Comparison of ENCODE assay signal across 9 mouse cellular contexts in genomic region chr13:112998427-112999201, GRCm38 (mm10). TPM values are rescaled to one million over a fixed set of nuclear protein-coding genes. Genes with fewer than 3 reads are reported as not detected.
A peak's percentile ranks its signal among the peaks of the same experiment; 100 is the strongest.
DNase-seq lines count a peak whose midpoint lies in the region; ATAC-seq and TF ChIP-seq lines count a peak whose summit lies in the region.
"Had no signal": no experiment of that assay in that cellular context is flagged by ENCODE, and none has a peak within 500 bp of the region (broad histone marks: within the 10 kb centered on the region; RNA-seq: fewer than 3 reads in every experiment).

No protein-coding gene starts in this region.

- peak overlapping the region; percentile 98 for H3K4me2 ChIP-seq in heart, embryonic 12.5 days

- H3K27me3 ChIP-seq in heart, embryonic 12.5 days (replicated peaks) = peaks cover 69% of the 10 kb centered on the region
- peaks cover 22% of the 10 kb centered on the region for H3K27me3 ChIP-seq in small intestine, adult 2 months (ENCODE audit: control insufficient read depth, insufficient read depth, low read length)

- no peak for TF ChIP-seq CTCF in small intestine, adult 2 months (IDR thresholded peaks at IDR 0.05; ENCODE audit: extremely low read depth, insufficient read length, insufficient replicate concordance, low read depth, low read length)

- peak overlapping the region; percentile 67 for H3K9ac ChIP-seq in heart, embryonic 12.5 days

- H3K27ac ChIP-seq in heart, embryonic 12.5 days (ENCODE audit: poor library complexity, severe bottlenecking) = no peak overlapping the region
- H3K27ac ChIP-seq in small intestine, adult 2 months (ENCODE audit: insufficient read depth, low read depth, low read length) = no peak overlapping the region

- ATAC-seq in cerebellum, adult (ENCODE audit: insufficient number of reproducible peaks, low FRiP score, low TSS enrichment) = peak; percentile 43; the same call in 1 of the 2 replicates
- no peak for ATAC-seq in heart, embryonic 12.5 days (ENCODE audit: insufficient number of reproducible peaks, low FRiP score)
- peak; percentile 40 for ATAC-seq in megakaryocyte progenitor cell, adult 5-6 weeks (replicated peaks; ENCODE audit: poor library complexity)

- peaks cover 15% of the 10 kb centered on the region for H3K4me1 ChIP-seq in heart, embryonic 12.5 days (replicated peaks)
- H3K4me1 ChIP-seq in small intestine, adult 2 months (ENCODE audit: control insufficient read depth, insufficient read depth, insufficient read length, low read length) = peaks cover 11% of the 10 kb centered on the region

- H3K4me3 ChIP-seq in heart, embryonic 12.5 days = peak overlapping the region; percentile 57
- peak overlapping the region; percentile 44 for H3K4me3 ChIP-seq in small intestine, adult 2 months (ENCODE audit: low read depth, low read length)

- DNase-seq in cerebellum, adult 8-10 months = no peak
- peak; percentile 16 to 59 for DNase-seq in urinary bladder, adult 18-20 months (ENCODE audit: low spot score in 2 of 2)
- no peak for DNase-seq in urinary bladder, postnatal 4 days (ENCODE audit: low spot score in 2 of 2)
- DNase-seq in left cerebral cortex, adult 11 months (ENCODE audit: low spot score) = peak; percentile 44

- no peak for TF ChIP-seq POLR2A in small intestine, adult 2 months (IDR thresholded peaks at IDR 0.05; ENCODE audit: low read depth, low read length)

- no peaks in the 10 kb centered on the region for H3K36me3 ChIP-seq in heart, embryonic 12.5 days
- no peaks in the 10 kb centered on the region for H3K36me3 ChIP-seq in small intestine, adult 2 months (ENCODE audit: control insufficient read depth, insufficient read depth, low read length)

- H3K9me3 ChIP-seq in heart, embryonic 12.5 days (replicated peaks) = no peaks in the 10 kb centered on the region

- under 1% methylated on average over 46 of the region's 46 CpGs for WGBS in heart, embryonic 12.5 days
- 2% methylated on average over 46 of the region's 46 CpGs for WGBS in small intestine, adult 2 months

RNA-seq across cellular contexts. Expression of gene Mcidas, which starts 5.0 kb away (rescaled TPM):
- not detected in 2 replicates for polyA plus RNA-seq in heart, embryonic 12.5 days (2016; fragmentation: Nextera tagmentation; extraction: Ambion mirVana)
- total RNA-seq in megakaryocyte progenitor cell, adult 5-6 weeks (2015) = not detected in 2 replicates
- not detected in 2 replicates for total RNA-seq in megakaryocyte progenitor cell, adult 5-6 weeks (2017)
- polyA plus RNA-seq in small intestine, adult 2 months (2012; rRNA removed) = not detected in 2 replicates
- total RNA-seq: heart, postnatal 36 days had no signal

RNA-seq across cellular contexts. Expression of gene Ccno, which starts 11.0 kb away (rescaled TPM):
- polyA plus RNA-seq in heart, embryonic 12.5 days (2016; fragmentation: Nextera tagmentation; extraction: Ambion mirVana) = 0.14 TPM in 1 of 2 replicates, not detected in the other
- total RNA-seq in megakaryocyte progenitor cell, adult 5-6 weeks (2015) = 1.5 and 2.1 TPM in 2 replicates
- 1.4 and 1.6 TPM in 2 replicates for total RNA-seq in megakaryocyte progenitor cell, adult 5-6 weeks (2017)
- polyA plus RNA-seq in small intestine, adult 2 months (2012; rRNA removed) = 0.10 and 0.32 TPM in 2 replicates

RNA-seq across cellular contexts. Expression of gene Cdc20b, which starts 36.3 kb away (rescaled TPM):
- not detected in 2 replicates for polyA plus RNA-seq in heart, embryonic 12.5 days (2016; fragmentation: Nextera tagmentation; extraction: Ambion mirVana)
- total RNA-seq in megakaryocyte progenitor cell, adult 5-6 weeks (2015) = not detected in 2 replicates
- total RNA-seq in megakaryocyte progenitor cell, adult 5-6 weeks (2017) = not detected in 2 replicates
- not detected in 2 replicates for polyA plus RNA-seq in small intestine, adult 2 months (2012; rRNA removed)
- total RNA-seq: heart, postnatal 36 days had no signal

RNA-seq across cellular contexts. Expression of gene Gpx8, which starts 47.6 kb away (rescaled TPM):
- polyA plus RNA-seq in heart, embryonic 12.5 days (2016; fragmentation: Nextera tagmentation; extraction: Ambion mirVana) = 142 and 148 TPM in 2 replicates
- total RNA-seq in megakaryocyte progenitor cell, adult 5-6 weeks (2015) = not detected in 2 replicates
- not detected in 2 replicates for total RNA-seq in megakaryocyte progenitor cell, adult 5-6 weeks (2017)
- polyA plus RNA-seq in small intestine, adult 2 months (2012; rRNA removed) = 0.28 and 0.30 TPM in 2 replicates

Comparison
In these comparisons a context has a peak if more than half of its experiments do, and no peak if none do; other contexts are left out.
1. DNase-seq: peak in urinary bladder, adult 18-20 months (2 of 2) and left cerebral cortex, adult 11 months (single experiment); none in cerebellum, adult 8-10 months (single experiment) and urinary bladder, postnatal 4 days (0 of 2).